Mouse (Mus musculus) ZHBTc4 (cell line): ENCODE results near the gene Zrsr1.

Source experiments
- DNase-seq: peaks from one replicate; pipeline ENCODE4 v3.0.0-alpha.2; 2011; ENCODE audit warnings: low read depth, low spot score

The Zrsr1 gene

DNA sequence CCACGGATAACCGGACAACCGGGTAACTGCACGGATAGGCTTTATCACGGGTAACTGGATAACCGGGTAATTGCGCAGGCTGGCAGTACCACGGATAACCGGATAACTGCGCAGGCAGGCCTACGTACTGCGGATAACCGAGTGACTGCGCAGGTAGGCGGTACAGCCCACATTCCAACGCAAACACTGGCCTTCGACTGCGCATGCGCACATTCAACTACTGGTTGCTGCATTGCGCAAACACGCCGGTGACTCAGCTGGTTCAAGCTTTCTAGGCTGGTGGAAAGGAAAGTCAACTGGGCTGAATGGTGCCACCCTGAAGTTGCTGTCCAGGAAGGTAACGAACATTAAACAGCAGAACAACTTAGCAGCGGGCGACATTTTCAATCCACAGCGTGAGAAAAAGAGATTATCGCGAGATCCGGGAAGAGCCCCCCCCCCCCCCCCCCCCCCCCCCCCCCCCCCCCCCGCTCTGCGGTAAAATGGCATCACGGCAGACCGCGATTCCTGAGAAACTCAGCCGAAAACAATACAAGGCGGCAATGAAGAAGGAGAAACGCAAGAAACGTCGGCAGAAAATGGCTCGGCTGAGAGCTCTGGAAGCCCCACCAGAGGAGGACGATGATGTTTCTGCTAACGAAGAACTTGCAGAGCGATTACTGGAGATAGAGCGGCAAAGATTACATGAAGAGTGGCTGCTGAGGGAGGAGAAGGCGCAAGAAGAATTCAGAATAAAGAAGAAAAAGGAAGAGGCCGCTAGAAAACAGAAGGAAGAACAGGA, 1.1 kb downstream of the Zrsr1 start:
- DNase-seq: peak; percentile 94

DNA sequence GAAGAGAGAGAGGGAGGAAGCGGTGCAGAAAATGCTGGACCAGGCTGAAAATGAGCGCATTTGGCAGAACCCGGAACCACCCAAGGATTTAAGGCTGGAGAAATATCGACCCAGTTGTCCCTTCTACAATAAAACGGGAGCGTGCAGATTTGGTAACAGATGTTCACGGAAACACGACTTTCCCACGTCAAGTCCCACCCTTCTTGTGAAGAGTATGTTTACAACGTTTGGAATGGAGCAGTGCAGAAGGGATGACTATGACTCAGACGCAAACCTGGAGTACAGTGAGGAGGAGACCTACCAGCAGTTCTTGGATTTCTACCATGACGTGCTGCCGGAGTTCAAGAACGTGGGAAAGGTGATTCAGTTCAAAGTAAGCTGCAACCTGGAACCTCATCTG, 1.8 kb downstream of the Zrsr1 start:
- DNase-seq: peak; percentile 22

DNA sequence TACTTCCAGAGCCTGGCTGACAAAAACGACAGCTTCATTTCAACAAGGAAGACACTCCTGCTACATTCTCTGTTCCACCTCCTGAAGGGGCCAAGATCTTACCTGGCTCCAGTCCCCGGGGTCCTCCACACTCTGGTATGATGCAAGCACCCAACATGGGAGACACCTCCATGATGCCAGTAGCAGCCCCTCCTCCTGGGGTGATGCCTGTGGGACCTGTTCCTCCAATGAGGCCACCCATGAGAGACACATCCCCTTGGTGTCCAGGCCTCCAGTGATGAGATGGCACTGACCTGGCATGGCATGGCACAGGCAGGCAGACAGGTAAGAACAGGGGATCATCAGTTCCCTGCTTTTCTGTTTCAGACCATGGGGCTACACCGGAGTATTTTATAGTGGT, 6.4 kb downstream of the Zrsr1 start:
- DNase-seq: no peak

DNA sequence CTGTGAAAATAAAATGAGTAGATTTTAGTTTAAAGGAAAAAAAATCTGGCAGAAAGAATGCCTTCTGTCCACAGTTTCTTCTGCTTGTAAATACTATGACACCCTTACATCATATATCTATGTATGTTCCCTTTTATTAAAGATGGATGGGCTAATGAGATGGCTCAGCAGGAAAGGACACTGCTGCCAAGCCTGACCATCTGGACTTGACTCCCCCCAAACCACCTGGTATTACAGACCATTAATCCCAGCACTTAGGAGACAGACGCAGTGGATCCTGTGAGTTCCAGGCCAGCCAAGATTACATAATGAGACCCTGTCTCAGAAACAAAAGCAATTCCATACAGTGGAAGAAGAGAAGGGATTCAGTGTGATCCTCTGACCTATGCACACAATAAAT, 6.9 kb downstream of the Zrsr1 start:
- no peak for DNase-seq

DNA sequence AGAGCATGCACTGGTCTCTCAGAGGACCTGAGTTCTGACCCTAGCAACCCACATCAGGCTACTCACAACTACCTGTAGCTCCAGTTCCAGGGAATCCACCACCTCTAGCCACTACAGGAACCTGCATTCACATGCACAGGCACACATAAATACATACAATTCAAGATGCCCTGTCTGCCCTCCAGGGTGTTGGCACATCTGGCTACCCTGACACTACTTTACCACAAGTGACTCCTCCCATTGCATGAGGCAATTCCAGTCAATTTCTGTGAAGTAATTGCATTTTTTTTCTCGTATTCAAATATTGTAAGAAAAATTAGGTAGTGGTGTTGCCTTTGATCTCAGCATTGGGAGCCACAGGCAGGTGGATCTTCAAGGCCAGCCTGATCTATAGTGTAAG, 7.4 kb downstream of the Zrsr1 start:
- no peak for DNase-seq

DNA sequence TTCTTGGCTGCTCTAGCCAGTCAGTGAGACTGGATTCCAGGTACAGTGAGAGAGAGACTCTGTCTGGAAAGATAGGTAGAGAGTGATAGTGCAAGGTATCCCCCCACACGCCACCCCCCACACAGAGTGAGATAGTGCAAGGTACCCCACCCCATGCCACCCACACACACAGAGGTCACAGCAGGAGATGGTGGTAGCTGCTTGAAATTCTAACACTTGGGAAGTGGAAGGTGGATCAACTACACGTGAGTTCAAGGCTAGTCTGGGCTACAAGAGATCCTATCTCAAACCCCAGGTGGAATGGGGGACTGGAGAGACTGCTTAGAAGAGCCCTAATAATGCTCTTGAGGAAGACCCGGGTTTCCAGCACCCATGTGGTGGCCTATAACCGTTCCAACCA, 9.2 kb downstream of the Zrsr1 start:
- DNase-seq: no peak

DNA sequence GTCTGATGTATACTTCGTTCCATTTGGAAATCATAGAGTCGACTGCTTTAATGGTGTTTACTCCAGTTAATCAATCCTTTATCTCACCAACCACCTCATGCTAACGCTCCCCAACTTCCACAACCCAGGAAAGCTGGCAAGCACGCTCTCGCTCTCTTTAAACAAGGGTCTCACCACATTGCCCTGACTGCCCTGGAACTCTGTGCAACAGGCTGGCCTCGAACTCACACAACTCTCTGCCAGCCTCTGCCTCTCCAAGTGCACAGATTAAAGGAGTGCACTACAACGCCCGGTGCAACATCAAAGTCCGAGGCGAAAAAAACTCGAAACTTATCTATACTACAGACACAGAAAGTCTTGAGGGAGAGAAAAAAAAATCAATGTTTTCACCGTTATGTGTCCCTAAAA, 9.7 kb downstream of the Zrsr1 start:
- no peak for DNase-seq

DNA sequence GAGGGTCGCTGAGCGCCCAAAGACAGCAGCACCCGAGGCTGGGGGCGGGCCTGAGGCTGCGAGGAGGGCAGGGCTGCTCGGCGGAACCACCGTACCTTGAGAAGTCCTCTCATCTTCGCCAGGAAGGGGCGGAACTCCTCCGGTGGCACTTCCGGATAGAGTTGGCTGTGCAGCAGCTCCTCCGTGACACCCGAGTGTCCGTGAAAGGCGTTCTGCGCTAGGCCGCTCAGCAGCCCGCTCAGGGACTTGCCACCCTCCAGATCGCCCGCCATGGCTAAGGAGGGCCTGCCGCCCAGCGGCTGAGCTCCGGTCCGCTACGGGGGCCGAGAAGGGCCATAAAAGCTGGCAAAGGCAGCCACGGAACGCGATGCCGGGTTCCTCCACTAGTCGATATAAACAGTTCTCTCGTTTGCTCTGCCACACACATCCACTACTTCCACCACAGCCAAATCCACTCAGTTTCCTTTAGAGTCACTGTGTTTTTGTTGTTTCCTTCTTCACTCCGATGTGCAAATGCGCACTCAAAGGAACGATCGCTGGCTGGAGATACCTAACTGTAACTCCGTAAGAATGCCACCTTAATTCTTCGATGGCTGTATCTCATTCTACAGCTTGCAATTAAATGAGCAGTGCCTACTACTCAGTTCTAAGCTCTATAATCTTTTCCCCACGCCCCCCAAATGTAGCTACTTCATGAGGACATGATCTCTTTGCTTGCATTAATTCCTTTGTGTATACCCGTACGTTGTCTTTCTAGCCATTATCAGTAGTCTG, 10.4 kb downstream of the Zrsr1 start, which contains the start of the genes Gm28048 and Commd1:
Gene Gm28048 (minus strand): TSS at position 107 of the 774 bp plus-strand sequence.
Gene Commd1 (minus strand): TSS at position 399 of the 774 bp plus-strand sequence.
- DNase-seq: peak; percentile 96

DNA sequence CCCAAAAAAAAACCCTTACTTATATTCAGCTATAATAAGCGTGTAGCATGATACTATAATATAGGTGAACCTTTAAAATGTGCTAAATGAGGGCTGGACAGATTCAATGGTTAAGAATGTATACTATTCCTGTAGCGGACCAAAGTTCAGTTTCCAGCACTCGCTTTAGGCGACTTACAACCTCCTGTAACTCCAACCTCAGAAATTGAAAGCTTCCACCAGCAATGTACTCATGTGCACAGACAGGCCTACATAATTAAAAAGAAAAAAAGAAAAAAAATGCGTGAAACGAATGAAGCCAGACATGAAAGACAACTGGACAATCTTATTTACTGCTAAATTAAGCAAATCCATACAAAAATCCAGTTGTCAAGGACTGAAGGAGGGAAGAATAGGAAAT, 11.0 kb downstream of the Zrsr1 start:
- no peak for DNase-seq

DNA sequence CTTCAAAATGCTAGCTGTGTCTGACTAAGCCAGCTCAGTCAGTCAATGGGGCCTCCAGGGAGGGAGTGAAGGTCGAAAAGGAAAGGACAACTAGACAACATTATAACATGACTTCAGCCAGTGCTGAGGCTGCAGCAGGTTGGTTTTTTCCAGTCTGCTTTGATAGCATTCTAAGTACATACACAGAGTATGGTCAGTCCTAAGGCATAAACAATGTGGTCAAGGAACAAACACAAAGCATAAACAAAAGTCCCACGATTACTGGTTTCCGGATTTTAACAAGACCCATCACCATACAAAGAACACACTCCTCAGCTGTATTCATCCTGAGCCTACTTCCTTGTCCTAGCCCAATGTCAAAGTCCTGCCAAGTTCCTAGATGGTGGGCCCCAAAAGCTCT, 13.7 kb downstream of the Zrsr1 start:
- DNase-seq: peak; percentile 68

DNA sequence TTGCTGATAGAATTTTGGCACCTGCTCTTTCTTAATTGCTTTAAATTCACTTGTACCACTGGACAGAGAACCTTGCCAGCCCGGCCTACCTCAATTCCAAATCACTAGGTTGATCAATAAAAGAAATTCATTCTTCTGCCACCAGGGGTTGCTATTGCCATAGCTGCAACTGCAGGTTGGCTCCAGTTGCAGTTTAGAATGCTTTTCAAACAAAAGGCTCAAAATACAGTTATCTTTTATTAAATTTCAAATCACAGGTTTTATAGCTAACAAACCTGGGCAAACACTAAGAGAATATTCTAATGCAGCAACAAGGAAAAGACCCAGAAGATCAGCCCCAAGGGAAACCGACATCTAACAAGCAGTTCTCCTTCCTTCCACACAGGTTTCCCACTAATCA, 15.6 kb downstream of the Zrsr1 start:
- DNase-seq: peak; percentile 75

DNA sequence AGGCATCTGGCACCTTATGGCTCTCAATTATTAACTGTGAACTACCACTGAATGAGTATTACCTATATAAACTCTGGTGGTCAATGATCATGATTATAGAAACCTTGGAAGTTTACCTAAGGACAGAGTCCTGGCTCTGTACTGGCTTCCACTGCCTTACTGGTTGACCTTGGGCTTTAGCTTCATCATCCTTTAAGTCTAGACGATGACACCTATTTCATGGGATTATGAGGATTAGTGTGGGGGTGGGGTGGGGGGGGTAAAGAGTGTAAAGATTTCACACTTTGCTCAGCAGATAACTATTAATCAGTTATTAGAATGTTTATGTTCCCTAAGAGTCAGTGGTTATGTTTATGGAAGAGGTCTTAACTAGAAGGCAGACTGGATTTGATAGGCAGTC, 18.0 kb downstream of the Zrsr1 start:
- DNase-seq: no peak

DNA sequence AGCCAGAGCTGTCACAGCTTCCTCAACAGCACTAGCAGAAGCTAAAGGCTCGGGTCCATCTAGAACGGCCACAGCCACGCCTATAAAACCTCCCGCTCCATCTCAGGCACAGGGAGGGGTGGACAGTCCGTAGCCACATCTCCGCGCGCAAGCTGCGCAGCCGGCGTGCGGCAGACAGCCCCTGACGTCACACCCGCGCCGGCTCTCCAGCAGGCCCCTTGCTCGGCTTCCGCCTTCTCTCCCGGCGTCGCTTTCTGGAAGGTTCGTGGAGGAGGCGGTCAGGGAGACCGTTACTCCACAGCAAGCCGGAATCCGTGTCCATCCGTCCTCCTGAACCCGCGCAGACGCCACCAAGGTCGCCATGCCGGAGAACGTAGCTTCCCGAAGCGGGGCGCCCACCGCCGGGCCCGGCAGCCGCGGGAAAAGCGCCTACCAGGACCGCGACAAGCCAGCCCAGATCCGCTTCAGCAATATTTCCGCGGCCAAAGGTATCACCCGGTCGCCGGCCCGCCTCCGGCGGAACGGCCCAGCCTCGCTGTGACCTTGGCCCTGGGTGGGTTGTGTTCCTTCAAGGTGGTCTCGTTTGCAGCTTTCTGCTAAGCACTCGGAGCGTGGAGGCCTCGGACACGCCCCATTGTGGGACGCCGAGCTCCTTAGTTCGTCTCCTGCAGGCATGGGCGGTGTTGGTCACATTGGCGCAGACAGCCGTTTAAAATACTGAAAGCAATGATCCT, 18.8 kb downstream of the Zrsr1 start, which contains the start of gene Cct4:
Gene Cct4 (plus strand): TSS at position 127 of the 734 bp plus-strand sequence.
- DNase-seq: peak; percentile 94

DNA sequence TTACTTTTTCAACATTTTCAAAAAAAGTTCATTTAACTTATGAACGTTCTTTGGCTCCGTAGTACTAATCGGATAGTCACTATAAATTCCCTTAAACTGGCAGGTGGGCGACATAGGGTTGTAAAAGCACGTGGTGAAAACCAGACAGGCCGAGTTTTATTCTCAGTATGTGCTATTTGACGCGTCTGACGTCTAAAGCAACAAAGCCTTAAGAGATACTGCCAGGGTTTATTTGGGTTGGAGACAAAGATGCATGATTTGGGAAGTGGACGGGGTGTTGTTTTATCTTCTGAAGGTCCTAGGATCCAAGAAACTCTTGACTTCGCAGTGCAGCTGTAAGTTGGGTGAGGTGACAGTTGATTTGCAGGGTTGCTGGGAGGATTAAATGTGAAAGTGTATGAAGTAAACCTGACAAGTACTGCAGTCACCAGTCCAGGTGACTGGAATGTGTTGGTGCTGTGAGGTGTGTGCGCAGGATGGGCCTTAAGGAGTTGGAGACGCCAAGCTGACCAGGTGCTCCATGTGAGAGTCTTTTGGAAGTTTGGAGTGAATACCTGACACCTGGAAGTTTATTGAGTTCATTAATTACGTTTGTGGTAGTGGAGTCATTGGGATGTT, 19.5 kb downstream of the Zrsr1 start:
- peak; percentile 32 for DNase-seq

DNA sequence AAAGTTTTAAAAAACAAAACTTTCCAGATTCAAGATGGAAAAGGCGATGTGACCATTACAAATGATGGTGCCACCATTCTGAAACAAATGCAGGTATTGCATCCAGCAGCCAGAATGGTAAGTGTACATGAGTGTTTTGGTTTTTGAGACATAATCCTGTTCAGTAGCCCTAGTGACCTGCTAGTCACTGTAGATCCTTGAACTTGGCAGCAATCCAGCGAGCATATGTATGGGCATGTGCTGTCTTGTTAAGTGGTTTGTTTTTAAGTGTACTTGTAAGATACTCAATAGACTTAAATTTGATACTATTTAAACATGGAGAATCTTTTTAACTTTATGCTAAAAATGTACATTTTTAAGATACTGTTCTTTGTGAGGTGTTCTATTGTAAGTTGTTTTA, 22.5 kb downstream of the Zrsr1 start:
- DNase-seq: no peak

DNA sequence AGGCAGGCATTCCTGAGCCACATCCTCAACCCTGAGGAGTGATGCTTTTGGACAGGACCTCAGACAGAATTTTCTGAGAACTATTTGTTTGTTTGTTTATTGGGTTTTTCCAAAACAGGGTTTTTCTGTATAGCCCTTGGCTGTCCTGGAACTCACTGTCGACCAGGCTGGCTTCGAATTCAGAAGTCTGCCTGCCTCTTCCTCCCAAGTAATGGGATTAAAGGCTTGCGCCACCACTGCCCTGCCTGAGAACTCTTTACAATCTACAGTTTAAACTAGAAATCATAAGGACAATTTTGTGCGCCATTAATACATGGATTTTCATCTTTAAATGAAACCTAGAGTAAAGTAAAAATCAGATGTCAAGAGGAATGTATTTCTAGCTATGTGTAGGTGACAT, 23.7 kb downstream of the Zrsr1 start:
- no peak for DNase-seq

DNA sequence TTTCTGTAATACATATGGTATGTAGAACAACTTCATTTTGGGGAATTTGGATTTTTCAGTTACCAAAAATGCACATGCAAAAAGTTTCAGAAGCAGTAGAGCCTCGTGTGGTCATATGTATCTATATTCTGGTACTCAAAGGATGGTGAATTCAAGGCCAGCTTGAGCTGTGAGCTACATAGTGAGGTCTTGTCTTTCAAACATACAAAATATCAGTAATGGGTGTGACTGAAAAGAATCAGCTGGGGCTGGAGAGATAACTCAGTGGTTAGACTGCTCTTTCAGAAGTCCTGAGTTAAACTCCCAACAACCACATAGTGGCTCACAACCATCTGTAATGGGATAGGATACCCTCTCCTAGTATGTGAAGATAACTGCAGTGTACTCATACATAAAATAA, 26.5 kb downstream of the Zrsr1 start:
- DNase-seq: no peak

DNA sequence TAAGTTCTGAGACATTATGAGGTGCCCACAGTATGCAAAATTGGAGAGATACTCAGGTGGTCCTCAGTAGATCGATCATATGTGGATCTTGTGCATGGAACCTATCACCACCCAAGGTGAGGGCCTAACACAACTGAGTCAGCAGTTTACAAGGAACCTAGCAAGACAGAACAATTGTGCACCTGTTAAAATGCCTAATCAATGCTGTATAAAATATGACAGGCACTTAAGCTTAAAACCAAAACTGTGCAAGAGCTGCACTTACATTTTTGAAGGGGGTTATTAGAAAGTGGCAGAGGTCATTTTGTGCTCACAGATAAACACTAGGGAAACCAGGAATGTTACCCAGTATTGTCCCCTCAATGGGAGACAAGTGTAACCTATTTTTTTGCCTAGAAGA, 33.5 kb downstream of the Zrsr1 start:
- no peak for DNase-seq

DNA sequence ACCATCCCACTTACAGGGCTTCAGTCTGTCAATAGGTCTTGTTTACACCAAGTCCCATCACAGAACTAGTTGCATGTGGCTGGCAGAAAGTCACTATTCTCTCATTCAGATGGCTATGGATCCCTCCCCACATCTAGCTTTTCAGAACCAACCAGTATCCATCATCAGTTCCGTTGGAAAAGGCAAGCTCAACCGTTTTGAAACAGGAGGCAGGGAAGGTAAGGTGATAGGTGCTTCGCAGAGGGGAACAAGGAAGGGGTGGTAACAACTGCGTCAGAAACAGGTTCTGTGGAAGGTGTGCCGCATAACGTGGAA, 35.3 kb downstream of the Zrsr1 start:
- DNase-seq: no peak

DNA sequence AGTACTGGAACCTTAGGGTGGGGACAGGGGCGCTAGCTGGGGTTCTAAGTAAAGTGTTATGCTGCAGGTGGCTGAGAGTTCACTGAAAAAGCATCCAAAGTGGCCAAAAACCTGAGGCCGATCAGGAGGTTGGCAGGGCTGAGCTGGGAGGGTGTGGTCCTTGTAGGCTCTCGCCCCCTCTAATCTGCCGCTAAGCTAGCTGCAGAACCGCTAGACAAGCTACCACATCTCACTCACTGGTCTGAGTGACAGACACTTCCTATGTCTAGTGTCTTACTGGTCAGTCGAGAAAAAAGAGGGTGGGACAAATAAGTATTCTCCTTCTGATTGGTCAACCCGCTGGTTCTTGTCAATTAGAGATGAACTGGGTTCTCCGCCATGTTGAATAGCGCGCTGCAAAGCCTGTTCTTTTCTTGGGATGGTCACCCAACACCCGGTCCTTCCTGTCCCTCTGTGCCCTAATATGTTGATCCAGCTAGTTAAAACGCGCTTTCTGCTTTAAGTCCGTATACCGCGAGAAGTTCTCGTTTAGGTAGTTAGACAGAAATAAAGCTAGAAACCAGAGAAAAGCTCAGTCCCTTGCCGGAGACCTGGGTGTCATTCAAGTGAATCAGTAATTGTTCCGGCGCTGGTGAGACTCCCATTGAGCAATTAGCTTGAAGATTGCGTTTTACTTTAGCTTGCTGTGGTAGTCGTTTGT, 35.8 kb downstream of the Zrsr1 start, which contains the start of gene Fam161a:
Gene Fam161a (plus strand): TSS at position 51 of the 700 bp plus-strand sequence.
- peak; percentile 95 for DNase-seq

DNA sequence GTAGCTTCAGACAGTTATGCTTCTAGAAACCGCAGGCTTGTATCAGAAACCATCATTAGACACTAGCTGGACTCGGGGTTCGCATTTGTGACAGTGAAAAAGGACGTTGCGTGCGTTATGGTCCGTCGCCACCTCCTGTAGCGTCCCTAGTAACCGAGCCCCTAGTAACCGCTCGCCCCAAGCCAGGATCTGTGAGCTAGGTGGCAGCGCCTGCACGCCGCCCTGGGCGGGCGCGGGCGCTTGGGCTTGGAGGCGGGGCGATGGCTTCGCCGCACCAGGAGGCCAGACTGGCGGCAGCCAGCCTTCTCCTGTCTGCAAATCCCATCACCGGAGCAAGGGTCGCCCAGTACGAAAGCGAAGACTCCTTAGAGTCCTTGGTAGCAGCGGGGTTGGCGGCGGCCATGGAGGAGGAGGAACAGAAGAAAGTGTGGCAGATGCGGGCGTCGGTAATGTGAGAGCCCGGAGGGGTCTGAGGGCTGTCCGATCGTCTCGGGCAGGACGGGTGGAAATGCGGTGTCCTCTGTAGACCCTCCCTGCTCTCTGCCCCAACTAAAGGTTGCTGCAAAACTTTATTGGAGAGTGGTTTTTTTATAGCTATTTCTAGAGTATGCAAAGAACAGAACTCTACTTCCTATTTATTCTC, 36.5 kb downstream of the Zrsr1 start:
- peak; percentile 97 for DNase-seq
